Mouse (Mus musculus) brain, adult 2 months (tissue): ENCODE measurements around the gene Ccnl2.
"Not testable (repeated sequence)": the region's sequence is repeated elsewhere in the genome, so short reads cannot be mapped to it uniquely, and the experiment has no call there.

Experiments
- DNase-seq: peaks from one replicate; pipeline ENCODE4 v3.0.0; 2011; ENCODE audit warnings: low read depth, low spot score

The Ccnl2 gene

DNA sequence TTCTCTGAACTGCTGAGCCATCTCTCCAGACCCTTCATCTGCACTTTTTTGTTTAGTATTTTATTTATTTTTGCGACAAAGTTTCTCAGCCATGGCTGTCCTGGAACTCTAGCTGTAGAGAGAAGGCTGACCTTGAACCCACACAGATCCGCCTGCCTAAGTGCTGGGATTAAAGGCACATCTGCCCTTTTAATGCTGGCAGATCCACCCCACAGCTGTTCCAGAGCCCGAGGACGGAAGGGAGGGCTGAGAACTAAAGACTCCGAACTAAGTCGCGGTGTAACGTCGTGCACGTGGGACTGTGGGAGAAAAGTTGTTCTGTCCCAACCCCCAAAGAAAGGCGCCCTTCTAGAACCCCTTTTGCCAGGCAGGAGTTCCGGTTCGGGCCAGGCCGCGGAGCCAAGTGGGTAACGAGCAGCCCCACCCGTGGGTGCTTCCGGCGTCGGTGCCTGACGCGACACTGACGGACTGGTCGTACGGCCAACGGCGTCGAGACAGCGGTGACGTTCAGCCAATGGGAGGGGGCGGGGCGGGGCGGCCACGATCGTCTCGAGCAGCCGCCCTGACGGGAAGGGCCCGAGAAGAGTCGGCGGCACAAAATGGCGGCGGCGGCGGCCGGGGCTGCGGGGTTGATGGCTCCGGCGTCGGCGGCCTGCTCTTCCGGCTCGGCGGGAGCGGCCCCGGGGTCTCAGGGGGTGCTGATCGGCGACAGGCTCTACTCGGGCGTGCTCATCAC lies at the start of gene Ccnl2:
Gene Ccnl2 (plus strand): TSS at position 561 of the 736 bp plus-strand sequence.
- DNase-seq: peak; percentile 99

DNA sequence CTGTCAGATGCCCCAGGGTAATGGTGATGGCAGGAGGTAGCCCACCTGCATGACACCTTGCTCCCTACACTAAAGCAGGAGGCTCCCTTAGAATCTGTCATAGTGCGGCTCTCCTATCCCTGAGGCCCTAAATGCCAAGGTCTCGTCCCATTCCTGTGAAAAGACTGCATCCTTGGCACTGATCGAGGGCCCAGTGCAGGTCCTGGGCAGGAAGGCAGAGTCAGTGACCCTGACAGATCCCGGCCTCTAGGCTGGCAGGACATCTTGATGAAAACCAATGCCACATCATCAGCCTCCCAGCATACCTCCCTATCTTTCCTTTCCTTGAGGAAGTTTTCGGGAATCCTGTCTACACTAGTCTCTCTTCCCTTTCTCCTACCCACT lies 42.8 kb upstream of the Ccnl2 start:
- DNase-seq: no peak

DNA sequence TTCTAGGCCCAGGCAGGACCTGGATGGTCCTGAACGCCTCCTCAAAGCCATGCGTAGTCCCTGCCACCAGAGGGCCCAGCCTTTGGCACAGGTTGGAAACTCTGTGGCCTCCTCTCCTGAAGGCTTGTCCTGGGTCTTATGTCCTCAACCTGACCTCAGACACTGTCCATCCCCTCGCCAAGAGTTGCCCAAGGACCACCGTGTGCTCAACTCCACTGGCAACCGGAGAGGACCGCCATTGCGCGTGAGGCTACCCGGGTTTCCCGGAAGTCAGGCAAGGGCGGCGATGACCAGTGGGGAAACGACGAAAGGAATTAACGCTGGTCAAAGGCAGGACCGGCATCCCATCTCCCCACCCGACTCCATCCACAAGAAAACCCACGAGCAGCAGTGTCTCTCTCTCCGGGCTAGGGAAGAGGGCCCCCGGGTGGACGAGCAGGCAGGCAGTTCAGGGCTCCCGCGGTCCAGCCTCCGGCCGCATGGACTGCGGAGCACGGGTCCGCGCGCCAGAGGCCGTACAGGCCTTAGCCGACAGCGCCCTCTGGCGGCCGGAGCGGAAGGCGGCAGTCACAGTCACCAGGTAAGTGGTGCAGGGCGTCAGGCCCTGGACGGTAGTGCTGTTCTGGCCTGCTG lies 42.3 kb upstream of the Ccnl2 start:
- DNase-seq: peak; percentile 93

DNA sequence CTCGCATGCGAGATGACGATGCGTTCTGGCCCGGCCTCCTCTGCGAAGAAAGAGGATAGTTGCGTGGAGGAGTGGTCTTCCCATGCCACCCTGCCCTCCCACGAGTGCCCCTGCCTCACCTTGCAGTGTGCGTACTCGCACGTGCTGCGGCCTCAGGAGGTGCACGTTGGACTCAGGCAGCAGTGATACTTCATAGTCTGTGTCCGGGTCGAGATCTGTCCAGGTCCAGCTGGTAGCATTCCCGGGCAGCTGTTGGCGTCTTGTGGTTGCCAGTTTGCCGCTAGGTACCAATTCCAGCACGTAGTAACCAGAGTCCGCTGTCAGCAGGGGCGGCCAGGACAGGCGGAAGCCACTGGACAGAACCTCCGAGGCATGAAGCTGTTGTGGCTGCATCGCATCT lies 41.7 kb upstream of the Ccnl2 start:
- no peak for DNase-seq

DNA sequence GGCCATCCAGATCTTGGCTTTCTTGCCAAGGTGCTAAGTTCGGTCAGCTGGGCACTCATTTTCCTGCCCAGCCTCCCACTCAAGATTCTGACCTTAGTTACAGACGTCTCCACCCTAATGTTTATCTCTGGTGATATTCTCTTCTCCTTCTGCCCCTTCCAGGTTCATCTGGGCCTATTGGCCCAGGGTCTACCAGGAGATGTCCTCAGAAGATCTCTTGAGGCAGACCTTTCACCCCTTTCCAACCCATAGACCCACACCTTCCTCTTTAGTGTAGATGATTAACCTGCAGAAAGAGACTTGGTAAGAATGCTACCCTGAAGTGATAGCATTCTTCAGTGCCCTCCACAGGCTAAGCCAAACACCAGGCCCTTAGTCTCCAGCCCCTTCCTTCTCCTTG lies 40.6 kb upstream of the Ccnl2 start:
- DNase-seq: no peak

DNA sequence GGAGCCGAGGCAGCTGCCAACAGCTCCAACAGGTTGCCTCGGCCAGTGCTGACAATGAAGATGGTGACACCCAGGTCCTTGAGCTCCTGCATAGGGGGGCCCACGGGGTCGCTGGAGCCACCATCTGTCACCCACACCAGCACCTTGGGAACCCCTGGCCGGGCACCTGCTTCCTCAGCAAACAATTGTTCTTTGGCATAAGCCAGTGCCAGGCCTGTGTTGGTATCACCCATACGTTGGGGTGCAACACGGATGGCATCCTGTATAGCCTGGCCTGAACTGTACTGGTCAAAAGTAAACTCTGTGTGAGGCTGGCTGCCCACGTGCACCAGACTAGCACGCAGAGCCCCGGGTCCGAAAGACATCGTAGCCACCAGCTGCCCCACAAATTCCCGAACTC lies 39.5 kb upstream of the Ccnl2 start:
- DNase-seq: no peak

DNA sequence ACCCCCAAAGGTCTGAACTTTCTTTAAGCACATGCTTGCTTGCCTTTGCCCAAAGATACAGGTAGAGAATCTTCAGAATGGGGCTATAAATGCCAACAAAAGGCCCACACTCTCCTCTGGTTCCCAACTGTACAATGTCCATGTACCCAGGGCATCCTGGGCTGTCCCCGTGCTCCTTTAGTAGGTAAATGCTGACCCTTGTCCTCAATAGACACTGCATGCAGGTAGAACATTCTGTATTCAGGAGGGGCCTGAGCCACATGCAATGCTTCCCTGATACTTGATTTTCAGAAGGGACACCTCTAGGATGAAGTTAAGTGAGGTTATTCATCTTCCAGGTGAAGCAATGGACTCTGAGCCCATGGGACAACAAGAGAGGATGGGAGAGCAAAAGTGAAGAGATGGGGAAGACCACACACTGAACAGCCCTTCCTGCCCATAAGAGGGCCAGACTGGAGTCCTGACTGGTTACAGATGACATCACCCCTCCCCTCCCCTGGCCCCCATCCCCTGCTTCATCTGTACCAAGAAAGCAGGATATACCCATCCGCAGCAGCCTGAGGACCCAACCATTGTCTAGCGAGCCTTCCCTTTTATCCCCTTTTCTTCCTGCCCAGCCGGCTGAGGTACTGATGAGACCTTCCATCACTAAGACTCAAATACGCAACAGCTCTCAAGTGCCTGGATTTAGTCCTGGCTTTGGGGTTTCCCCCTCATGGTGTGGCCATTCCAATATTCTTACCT lies 38.8 kb upstream of the Ccnl2 start:
- no peak for DNase-seq

DNA sequence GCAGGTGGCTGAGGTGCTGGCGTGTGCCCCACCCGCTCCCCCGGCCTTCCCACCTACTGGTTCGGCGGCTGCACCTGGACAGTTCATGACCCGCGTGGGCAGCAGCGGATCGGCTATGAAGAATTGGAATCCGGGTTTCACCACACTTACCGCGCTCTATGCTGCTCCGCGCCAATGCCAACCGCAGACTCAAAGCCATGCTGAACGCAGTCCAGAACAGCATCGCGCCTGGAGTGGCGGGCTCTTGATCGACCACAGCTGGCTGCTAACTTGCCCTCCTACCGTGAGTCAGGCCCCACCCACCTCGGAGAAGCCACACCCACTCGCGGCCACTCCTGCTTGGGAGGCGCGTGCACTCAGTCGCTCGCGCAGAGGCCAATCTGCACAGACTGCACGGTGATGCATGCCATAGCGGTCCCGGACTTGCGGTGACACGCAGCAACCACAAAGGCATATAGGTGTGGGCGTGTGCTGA lies 38.0 kb upstream of the Ccnl2 start, which contains the start of gene Vwa1:
Gene Vwa1 (minus strand): TSS at position 419 of the 475 bp plus-strand sequence.
- DNase-seq: peak; percentile 96

DNA sequence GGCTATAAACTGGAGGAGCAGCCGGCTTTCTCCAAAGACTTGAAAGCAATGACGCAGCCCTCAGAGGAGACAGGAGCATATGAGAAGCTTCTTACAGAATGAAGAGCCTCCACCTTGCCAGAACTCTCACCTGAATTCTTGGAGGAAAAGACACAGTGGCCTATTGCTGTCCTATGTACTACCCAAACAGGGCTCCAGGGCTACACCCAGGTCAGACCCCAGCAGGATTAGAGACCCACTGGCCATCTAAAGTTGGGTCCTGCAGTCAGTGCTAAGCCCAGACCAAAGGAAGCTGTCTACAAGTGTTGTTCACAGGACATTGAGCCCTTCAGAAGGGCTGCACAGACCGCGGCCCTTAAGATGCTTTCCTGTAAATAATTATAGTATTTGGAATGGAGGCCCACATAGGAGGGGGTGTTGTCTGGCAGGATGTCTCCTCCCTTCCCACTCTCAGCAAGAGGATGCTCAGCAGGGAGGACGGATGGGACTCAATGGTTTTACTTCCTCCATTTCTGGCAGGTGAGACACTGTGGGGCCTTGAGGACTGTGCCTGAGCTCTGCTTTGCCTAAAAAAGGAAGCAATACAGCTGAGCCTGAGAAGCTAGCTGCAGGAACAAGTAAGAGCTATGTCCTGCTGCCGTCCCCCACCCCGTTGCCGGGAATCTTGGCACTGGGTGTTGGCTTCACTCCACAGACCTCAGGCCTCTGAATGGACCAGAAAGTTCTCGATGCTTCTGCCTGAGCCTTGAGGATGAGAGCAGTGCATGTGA lies 37.1 kb upstream of the Ccnl2 start:
- peak; percentile 63 for DNase-seq

DNA sequence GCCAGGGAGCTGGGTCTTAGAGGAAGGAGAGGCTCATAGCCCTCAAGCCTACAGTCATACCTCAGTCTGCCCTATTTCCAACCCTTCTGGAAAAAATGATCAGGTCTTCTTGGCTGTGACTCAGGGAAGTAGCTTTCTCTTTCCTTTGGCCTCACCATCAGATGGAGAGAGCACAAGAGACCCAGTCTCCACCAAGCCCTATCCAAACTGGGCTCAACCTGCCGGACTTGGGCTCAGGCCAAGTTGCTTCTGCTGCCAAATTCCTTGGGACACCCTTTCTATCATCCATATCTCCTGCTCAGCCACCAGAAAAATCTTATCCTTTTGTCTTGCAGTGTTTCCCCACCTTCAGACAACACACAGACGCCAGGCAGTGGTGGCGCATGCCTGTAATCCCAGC lies 36.4 kb upstream of the Ccnl2 start:
- peak; percentile 56 for DNase-seq

DNA sequence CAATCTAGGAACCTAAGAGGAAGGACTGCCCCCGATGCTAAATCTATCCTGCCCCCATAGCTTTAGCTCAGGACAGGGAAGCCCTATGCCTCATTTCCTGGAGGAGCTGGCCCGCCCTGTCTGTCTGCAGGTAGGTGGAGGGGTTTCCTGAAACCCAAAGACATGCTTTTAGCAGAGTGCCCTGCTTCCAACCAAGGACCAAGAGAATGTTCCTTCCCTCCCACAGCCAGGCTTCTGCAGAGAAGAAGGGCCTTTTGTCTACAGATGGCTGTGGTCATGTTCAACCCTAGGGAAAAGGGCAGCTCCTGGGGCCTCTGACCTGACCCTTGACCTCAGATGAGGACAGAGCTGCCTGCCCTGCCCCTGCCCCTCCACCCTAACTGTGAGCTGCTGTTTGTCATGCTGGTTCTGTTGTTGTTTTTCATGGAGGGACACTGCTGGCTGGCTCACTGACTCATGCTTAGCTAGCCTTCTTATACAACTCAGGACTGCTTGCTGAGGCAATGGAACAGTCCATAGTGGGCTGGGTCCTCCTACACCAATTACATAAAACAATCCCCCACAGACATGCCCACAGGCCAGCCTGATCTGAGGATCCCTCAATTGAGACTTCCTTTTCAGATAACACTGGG lies 35.5 kb upstream of the Ccnl2 start:
- DNase-seq: peak; percentile 76

DNA sequence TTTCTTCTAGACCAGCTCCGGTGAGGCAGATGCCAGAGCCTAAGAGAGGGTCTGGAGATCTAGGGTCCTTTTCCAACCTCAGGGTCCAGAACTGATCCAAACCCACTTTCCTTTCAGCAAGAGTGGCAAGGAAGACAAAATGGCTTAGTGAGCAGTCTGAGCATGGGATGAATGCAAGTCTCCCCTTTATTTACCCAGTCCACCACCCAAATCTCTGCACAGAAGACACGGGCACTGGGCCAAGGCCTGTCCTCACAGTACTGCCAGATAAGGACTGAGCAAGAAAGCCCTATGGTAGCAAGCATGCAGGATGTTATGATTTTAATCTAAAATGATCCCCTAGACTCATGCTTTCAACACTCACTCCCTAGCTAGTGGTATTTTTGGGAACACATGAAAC lies 34.5 kb upstream of the Ccnl2 start:
- DNase-seq: no peak

DNA sequence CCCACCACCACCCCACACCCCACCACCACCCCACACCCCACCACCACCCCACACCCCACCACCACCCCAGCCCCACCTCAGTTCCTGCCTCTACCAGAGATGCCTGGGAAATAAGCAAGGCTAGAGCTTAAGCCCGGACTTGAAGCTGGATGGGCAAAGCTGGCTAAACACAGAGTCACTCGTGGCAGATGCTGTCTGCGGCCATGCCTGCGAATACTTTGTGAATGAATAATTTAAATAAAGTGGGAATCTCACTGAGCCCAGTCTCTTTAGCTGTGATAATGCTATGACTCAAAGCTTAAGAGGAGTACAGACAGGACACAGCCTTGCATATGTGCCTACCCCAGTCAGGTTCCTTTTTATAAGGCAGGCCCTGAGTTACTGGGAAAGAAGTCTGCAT lies 32.8 kb upstream of the Ccnl2 start:
- no peak for DNase-seq

DNA sequence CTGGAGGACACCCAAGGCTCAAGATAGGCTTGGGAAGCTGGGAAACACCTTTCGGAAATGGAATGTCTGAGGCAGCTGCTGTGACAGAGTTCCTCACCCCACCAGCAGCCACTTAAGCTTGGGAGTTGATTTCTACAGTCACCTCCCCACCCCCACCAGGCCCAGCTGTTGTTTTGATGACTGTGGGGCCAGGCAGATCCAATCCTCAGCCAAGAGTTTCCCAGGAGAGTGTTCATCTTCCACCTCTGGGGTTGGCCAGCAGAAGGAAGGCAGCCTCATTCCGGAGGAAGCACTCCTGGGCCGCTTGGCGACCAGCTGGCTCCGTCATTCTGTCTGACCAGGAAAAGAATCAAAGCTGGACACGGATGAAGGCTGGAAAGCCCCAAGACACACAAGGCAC lies 31.4 kb upstream of the Ccnl2 start:
- peak; percentile 67 for DNase-seq

DNA sequence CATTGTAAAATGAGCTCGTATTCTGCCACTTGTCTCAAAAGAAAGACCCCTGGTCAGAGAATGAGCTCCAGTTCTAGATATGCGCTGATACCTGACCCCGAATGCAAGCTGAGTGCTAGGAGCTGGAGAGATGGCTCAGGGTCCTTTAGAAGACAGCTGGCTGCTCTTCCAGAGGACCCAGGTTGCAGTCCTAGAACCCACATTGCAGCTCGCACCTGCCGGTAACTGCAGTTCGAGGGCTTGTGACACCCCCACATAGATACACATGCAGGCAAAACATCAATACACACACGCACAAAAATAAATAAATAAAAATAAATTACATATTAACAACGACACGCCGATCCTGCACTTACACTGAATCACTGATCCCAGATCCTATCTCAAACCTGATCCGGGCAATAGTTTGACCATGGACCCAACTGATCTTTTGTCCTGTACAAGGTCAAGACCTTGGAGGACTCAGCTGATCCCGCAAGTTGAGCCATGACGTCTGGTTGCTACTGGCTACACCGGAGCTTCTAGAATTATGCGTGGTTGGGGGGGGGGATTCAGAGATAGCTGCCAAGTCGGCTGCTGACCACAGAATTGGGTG lies 28.7 kb upstream of the Ccnl2 start:
- DNase-seq: no peak

DNA sequence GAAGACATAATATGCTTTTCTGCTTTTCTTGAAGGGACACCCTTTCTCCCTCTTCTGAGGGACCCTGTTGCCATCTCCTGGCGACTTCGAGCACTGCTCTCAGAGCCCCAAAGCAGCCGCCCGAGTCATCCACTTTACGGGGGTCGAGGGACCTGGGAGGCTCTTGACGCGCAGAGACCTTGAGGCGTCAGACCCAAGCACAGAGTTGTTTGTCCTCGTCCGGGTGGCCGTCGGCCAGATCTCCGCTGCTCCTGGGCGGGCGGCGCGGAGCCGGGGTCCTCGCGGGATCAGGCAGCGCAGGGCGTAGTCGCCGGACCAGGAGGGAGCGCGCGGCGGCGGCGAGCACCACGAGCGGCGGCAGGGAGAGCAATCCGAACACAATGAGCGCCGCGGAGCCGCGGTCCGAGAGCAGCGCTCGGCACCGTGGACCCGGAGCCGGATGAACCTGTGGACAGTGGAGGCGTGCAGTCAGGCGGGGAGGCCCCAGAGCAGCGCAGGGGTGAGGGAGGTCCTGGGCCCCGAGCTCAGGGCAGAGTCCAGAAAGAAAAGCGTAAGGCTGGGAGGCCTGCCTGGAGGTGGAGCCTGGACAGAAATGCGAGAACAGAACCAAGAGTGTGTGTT lies 28.1 kb upstream of the Ccnl2 start:
- DNase-seq: peak; percentile 92

DNA sequence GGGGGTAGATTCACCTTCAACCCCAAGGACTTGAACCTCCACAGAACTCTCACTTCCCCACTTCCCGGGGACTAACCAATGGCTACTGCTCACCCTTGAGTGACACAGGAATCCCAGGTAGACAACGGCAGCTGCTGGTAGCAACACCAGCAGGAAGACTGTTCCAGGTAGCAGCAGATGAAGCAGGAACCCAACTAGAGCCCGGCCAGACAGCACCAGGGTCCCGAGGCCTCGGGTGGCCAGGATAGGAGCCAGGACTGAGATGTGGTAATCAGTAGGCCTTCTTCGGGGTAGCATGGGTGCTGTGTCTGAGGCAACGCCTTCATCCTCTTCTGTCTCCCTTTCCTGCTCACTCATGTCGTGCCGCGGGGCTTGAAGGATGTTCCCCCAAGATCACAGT lies 27.0 kb upstream of the Ccnl2 start:
- no peak for DNase-seq

DNA sequence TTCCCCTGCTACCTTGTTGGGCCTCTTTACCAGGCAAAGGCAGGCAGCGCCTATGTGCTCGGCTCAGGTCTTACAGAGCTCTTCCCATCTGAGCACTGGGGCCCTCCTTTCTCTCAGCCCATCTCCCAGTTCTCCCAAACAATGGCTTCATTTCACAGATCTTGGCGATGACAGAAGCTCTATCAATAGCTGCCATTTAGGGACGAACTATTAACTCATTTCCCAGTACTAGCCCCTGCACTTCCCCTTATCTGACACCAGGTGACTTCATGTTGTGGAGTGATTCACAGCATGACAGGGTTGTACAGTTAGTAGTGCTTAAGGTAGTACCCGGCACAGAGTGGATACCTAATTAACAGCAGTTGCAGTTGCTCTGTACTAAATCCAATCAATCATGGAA lies 26.5 kb upstream of the Ccnl2 start, which contains the start of gene Tmem88b:
Gene Tmem88b (minus strand): TSS at position 56 of the 400 bp plus-strand sequence.
- DNase-seq: peak; percentile 88

DNA sequence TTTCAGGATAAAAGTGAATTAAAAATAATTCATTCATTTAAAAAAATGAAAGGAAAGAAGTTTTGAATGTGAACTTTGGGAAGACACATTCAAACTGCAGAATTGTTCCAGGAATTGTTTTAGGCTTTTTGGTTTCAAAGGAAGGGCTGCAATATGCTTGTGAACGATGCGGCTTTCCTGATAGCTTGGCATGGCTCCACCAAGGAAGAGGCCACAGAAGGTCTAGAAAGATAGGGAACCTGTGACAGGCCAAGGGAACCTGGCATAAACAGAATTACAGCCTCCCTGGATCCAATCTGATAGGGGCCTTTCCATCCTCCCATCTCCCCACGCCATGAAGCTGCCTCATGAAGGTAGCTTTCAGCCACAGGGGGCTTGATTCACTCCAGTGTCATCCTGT lies 24.0 kb upstream of the Ccnl2 start:
- DNase-seq: no peak

DNA sequence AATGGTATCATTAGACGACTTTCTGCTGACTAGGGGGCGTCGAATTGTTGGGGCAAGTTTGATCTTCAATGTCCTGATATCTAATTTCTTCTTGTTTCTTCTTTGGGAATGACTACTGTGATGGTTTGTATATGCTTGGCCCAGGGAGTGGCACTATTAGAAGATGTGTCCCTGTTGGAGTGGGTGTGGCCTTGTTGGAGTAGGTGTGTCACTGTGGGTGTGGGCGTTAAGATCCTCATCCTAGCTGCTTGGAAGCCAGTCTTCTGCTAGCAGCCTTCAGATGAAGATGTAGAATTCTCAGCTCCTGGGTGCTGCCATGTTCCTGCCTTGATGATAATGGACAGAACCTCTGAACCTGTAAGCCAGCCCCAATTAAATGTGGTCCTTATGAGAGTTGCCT lies 23.5 kb upstream of the Ccnl2 start:
- DNase-seq: not testable (repeated sequence)
